Mouse (Mus musculus) layer of hippocampus, adult 9-11 months (tissue): ENCODE measurements around the gene Zfp672.

ENCODE experiments used
- DNase-seq: peaks from one replicate; pipeline ENCODE4 v3.0.0; 2022

The Zfp672 gene

DNA sequence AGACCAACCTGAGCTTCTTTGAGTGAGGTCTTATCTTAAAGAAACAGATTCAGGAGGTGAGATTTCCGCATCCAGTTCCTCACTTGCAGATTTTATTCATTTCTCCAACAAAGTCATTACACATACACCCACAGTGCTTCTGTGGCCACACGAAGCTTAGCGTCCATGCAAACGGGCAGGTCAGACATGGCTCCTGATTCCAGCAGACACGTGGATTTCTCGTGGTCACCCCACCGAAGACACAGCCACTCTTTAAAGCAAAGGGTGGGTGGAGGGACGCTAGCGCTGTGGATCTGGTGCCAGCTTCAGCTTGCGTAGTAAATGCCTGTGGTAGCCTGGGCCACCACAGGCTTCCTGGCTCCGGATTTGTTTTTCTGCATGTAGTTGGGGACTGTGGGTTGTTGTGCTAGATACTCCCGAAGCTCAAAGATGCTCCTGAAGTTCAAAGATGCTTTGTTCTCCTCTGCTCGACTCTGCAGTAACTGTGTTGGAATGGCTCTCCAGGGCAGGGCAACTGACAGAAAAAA is 48.1 kb downstream of the Zfp672 start:
- DNase-seq = no peak

DNA sequence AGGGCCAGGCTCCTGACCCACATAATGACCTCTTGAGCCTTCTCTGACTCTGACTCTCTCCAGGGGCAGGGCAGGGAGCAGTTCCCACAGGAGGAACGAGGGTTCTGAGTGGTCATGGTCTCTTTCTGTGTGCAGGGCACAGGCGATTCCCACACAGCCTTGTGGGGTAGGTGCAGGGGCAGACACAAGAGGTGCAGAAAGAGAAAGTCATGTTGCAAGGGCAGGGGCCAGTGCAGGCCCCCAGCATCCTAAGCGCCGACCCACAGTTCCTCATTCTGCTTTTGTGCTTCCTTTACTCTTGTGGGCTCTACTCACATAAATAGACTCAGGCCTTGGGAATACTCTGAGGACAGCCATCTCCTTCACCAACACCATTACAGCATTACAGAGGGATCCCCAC is 54.4 kb downstream of the Zfp672 start:
- DNase-seq = no peak

- DNase-seq = no peak
Measured at GRCm38 (mm10) chr11:58274572-58274971, 55.6 kb downstream of the Zfp672 start, which contains the start of gene 4930438A08Rik. 4930438A08Rik (plus strand) TSS chr11:58274799.

DNA sequence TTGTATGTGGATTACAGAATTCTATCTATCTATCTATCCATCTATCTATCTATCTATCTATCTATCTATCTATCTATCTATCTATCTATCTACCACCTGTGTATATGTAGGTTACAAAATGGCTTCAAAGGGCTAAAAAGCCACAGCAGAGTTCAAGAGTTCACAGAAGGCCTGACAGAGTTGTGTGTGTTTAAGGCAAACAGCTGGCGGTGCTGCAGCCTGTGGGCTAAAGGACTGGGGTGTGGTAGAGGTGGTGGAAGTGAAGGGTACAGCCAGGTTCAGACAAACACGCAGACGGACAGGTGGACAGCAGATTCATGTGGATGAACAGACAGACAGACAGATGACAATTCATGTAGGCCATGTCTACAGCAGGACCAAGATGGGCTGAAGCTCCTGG is 61.9 kb downstream of the Zfp672 start:
- no peak for DNase-seq
